Mouse (Mus musculus) lung, adult 2 months (tissue): Measurements from ENCODE around the gene Tmem205.

Experiments
- CTCF ChIP-seq: fragments of 200-500 bp; IDR thresholded peaks from 2 replicates; pipeline ENCODE4 v1.5.1; 2011; ENCODE audit warnings: mild to moderate bottlenecking, low read length, control low read depth; ENCODE audit not compliant: insufficient read depth
- POLR2A ChIP-seq: fragments of 200-500 bp; IDR thresholded peaks from 2 replicates; pipeline ENCODE4 v1.6.1; 2011; ENCODE audit warnings: low read depth, mild to moderate bottlenecking, control low read depth, low read length, borderline replicate concordance; ENCODE audit errors: extremely low read depth

GRCm38 (mm10) chr9:21947540-21948130 is 20.3 kb upstream of the Tmem205 start:
- no peak for TF ChIP-seq CTCF
- TF ChIP-seq POLR2A: no peak
